Mouse (Mus musculus) midbrain, embryonic 14.5 days (tissue): ENCODE data around the gene Dtnb. TPM values are rescaled to one million over a fixed set of nuclear protein-coding genes. Genes with fewer than 3 reads are reported as not detected.

ENCODE experiments used
- ATAC-seq: fragments of 200-750 bp; cut with Nextera tagmentation; 2 replicates; pipeline ENCODE4 v1.8.0; 2017; ENCODE audit warnings: moderate number of reproducible peaks, moderate library complexity; ENCODE audit not compliant: low FRiP score, low TSS enrichment
- DNase-seq: peaks from one replicate; pipeline ENCODE4 v3.0.0-alpha.2; 2015
- H3K27ac ChIP-seq: fragments of 300-500 bp; sonication (generic); replicated peaks from 2 replicates; pipeline ENCODE4 v1.5.1; 2014; ENCODE audit warnings: mild to moderate bottlenecking, low read depth, low read length, moderate library complexity
- H3K27me3 ChIP-seq: fragments of 300-500 bp; sonication (generic); 2 replicates; pipeline ENCODE4 v1.6.1; 2014; ENCODE audit warnings: low read length, control low read depth, mixed read lengths; ENCODE audit not compliant: control insufficient read depth, insufficient read depth
- H3K36me3 ChIP-seq: fragments of 300-500 bp; sonication (generic); 2 replicates; pipeline ENCODE4 v1.6.1; 2014; ENCODE audit warnings: low read length, control low read depth; ENCODE audit not compliant: control insufficient read depth, insufficient read depth
- H3K4me1 ChIP-seq: fragments of 300-500 bp; sonication (generic); 2 replicates; pipeline ENCODE4 v1.6.1; 2014; ENCODE audit warnings: mild to moderate bottlenecking, antibody characterized with exemption, low read length, control low read depth; ENCODE audit not compliant: control insufficient read depth, insufficient read depth
- H3K4me2 ChIP-seq: fragments of 300-500 bp; sonication (generic); 2 replicates; pipeline ENCODE4 v1.6.1; 2014; ENCODE audit warnings: mild to moderate bottlenecking, low read length, moderate library complexity
- H3K4me3 ChIP-seq: fragments of 300-500 bp; sonication (generic); replicated peaks from 2 replicates; pipeline ENCODE4 v1.5.1; 2014; ENCODE audit warnings: low read depth, low read length
- H3K9ac ChIP-seq: fragments of 300-500 bp; sonication (generic); replicated peaks from 2 replicates; pipeline ENCODE4 v1.6.1; 2014; ENCODE audit warnings: mild to moderate bottlenecking, low read length, moderate library complexity
- H3K9me3 ChIP-seq: fragments of 300-500 bp; sonication (generic); 2 replicates; pipeline ENCODE4 v1.6.1; 2016; ENCODE audit warnings: low read length, control low read depth, mixed read lengths; ENCODE audit not compliant: control insufficient read depth
- WGBS: fragments of 180-500 bp; shearing (Covaris S2); extraction: QIAGEN DNeasy Blood & Tissue Kit; methylation state at CpG from one replicate; pipeline ENCODE4 v1.1.7; 2014; 5-methylcytosine and 5-hydroxymethylcytosine counted together
- polyA plus RNA-seq: library from polyadenylated mRNA; unstranded; fragments of >200 nt; fragmentation: Nextera tagmentation; extraction: Ambion mirVana; gene quantifications from 2 replicates; pipeline ENCODE4 v1.2.1, GENCODE M21; 2014

Dtnb gene
- polyA plus RNA-seq, 1 experiment from 2014 or later = 46.7 TPM

- ATAC-seq = no peak
Measured at GRCm38 (mm10) chr12:3739749-3740704, 167.8 kb downstream of the Dtnb start.

GRCm38 (mm10) chr12:3740705-3741081 lies 168.5 kb downstream of the Dtnb start:
- no peak for ATAC-seq
- no peak for DNase-seq
- WGBS = 85% methylated on average over 3 of the region's 3 CpGs
- no peak overlapping the region for H3K27ac ChIP-seq
- H3K4me1 ChIP-seq = no peaks in the 10 kb centered on the region
- H3K4me2 ChIP-seq = no peak overlapping the region
- H3K27me3 ChIP-seq = no peaks in the 10 kb centered on the region
- H3K36me3 ChIP-seq = no peaks in the 10 kb centered on the region
- no peak overlapping the region for H3K4me3 ChIP-seq
- no peaks in the 10 kb centered on the region for H3K9me3 ChIP-seq
- no peak overlapping the region for H3K9ac ChIP-seq

More at GRCm38 (mm10) chr12:3739749-3740704, 167.8 kb downstream of the Dtnb start:
- WGBS = 82% methylated on average over 18 of the region's 18 CpGs
- no peak overlapping the region for H3K4me3 ChIP-seq
- H3K9me3 ChIP-seq = no peaks in the 10 kb centered on the region
- no peak overlapping the region for H3K4me2 ChIP-seq
- no peak overlapping the region for H3K27ac ChIP-seq
- H3K36me3 ChIP-seq = no peaks in the 10 kb centered on the region
- H3K9ac ChIP-seq = no peak overlapping the region
- DNase-seq = no peak
- H3K27me3 ChIP-seq = no peaks in the 10 kb centered on the region
- no peaks in the 10 kb centered on the region for H3K4me1 ChIP-seq

GRCm38 (mm10) chr12:3745432-3746105 lies 173.4 kb downstream of the Dtnb start:
- WGBS = 89% methylated on average over 7 of the region's 7 CpGs
- Histone ChIP-seq H3K9ac (no peak overlapping the region), H3K4me2 (no peak overlapping the region), H3K9me3 (no peaks in the 10 kb centered on the region), H3K27ac (no peak overlapping the region), H3K4me3 (no peak overlapping the region), H3K36me3 (0 out of 2 replicates have a peak, but pooled peaks cover 4% of the 10 kb centered on the region), H3K4me1 (no peaks in the 10 kb centered on the region), H3K27me3 (no peaks in the 10 kb centered on the region)
- ATAC-seq (no peak), DNase-seq (no peak)

- ATAC-seq = no peak
Measured at GRCm38 (mm10) chr12:3746369-3746768, 174.2 kb downstream of the Dtnb start.

GRCm38 (mm10) chr12:3747583-3747982 lies 175.4 kb downstream of the Dtnb start:
- ATAC-seq (no peak), DNase-seq (no peak)
- no peak overlapping the region for H3K27ac ChIP-seq
- no peaks in the 10 kb centered on the region for H3K27me3 ChIP-seq
- no peaks in the 10 kb centered on the region for H3K9me3 ChIP-seq
- H3K4me2 ChIP-seq = no peak overlapping the region
- 90% methylated on average over 4 of the region's 4 CpGs for WGBS
- H3K9ac ChIP-seq = no peak overlapping the region
- H3K4me1 ChIP-seq = no peaks in the 10 kb centered on the region
- 0 out of 2 replicates have a peak, but pooled peaks cover 4% of the 10 kb centered on the region for H3K36me3 ChIP-seq
- H3K4me3 ChIP-seq = no peak overlapping the region

More at GRCm38 (mm10) chr12:3746369-3746768, 174.2 kb downstream of the Dtnb start:
- 0 out of 2 replicates have a peak, but pooled peaks cover 4% of the 10 kb centered on the region for H3K36me3 ChIP-seq
- no peak overlapping the region for H3K4me2 ChIP-seq
- 94% methylated on average over 3 of the region's 3 CpGs for WGBS
- no peak overlapping the region for H3K27ac ChIP-seq
- no peak for DNase-seq
- no peak overlapping the region for H3K9ac ChIP-seq
- H3K27me3 ChIP-seq = no peaks in the 10 kb centered on the region
- H3K4me1 ChIP-seq = no peaks in the 10 kb centered on the region
- H3K9me3 ChIP-seq = no peaks in the 10 kb centered on the region
- no peak overlapping the region for H3K4me3 ChIP-seq

- H3K4me1 ChIP-seq = no peaks in the 10 kb centered on the region
- no peak overlapping the region for H3K27ac ChIP-seq
- H3K9ac ChIP-seq = no peak overlapping the region
- WGBS = 93% methylated on average over 6 of the region's 6 CpGs
- no peak overlapping the region for H3K4me3 ChIP-seq
- no peak overlapping the region for H3K4me2 ChIP-seq
- 0 out of 2 replicates have a peak, but pooled peaks cover 6% of the 10 kb centered on the region for H3K36me3 ChIP-seq
- DNase-seq = no peak
- no peaks in the 10 kb centered on the region for H3K9me3 ChIP-seq
- no peak for ATAC-seq
- no peaks in the 10 kb centered on the region for H3K27me3 ChIP-seq
Measured at GRCm38 (mm10) chr12:3755522-3755921, 183.3 kb downstream of the Dtnb start.

- ATAC-seq (no peak), DNase-seq (no peak)
- H3K36me3 ChIP-seq = 0 out of 2 replicates have a peak, but pooled peaks cover 6% of the 10 kb centered on the region
- no peaks in the 10 kb centered on the region for H3K9me3 ChIP-seq
- H3K9ac ChIP-seq = no peak overlapping the region
- no peaks in the 10 kb centered on the region for H3K4me1 ChIP-seq
- no peak overlapping the region for H3K4me2 ChIP-seq
- H3K27ac ChIP-seq = no peak overlapping the region
- no peaks in the 10 kb centered on the region for H3K27me3 ChIP-seq
- 96% methylated on average over 3 of the region's 3 CpGs for WGBS
- no peak overlapping the region for H3K4me3 ChIP-seq
Measured at GRCm38 (mm10) chr12:3756216-3756615, 184.0 kb downstream of the Dtnb start.

- Histone ChIP-seq H3K4me3 (no peak overlapping the region), H3K9ac (no peak overlapping the region), H3K4me1 (no peaks in the 10 kb centered on the region), H3K4me2 (no peak overlapping the region), H3K36me3 (0 out of 2 replicates have a peak, but pooled peaks cover 6% of the 10 kb centered on the region), H3K27me3 (no peaks in the 10 kb centered on the region), H3K9me3 (no peaks in the 10 kb centered on the region), H3K27ac (no peak overlapping the region)
- DNase-seq = no peak
- no peak for ATAC-seq
- WGBS = 88% methylated on average over 3 of the region's 3 CpGs
Measured at GRCm38 (mm10) chr12:3758127-3758526, 185.9 kb downstream of the Dtnb start.
